Mouse (Mus musculus) right cerebral cortex, adult 18-20 months (tissue): ENCODE results near the gene Cacna2d4.
"Not testable (repeated sequence)": the region's sequence is repeated elsewhere in the genome, so short reads cannot be mapped to it uniquely, and the experiment has no call there.

Experiments used
- DNase-seq: peaks from one replicate; pipeline ENCODE4 v3.0.0; 2022; ENCODE audit warnings: mixed read lengths

Gene Cacna2d4

GRCm38 (mm10) chr6:119236241-119236640 is at the start of gene Cacna2d4:
Gene Cacna2d4, plus strand, starts transcription at chr6:119236526.
- no peak for DNase-seq

GRCm38 (mm10) chr6:119186658-119187057 is 49.7 kb upstream of the Cacna2d4 start:
- peak; percentile 25 for DNase-seq

- DNase-seq: no peak
Measured at GRCm38 (mm10) chr6:119187631-119188030, 48.7 kb upstream of the Cacna2d4 start.

DNA sequence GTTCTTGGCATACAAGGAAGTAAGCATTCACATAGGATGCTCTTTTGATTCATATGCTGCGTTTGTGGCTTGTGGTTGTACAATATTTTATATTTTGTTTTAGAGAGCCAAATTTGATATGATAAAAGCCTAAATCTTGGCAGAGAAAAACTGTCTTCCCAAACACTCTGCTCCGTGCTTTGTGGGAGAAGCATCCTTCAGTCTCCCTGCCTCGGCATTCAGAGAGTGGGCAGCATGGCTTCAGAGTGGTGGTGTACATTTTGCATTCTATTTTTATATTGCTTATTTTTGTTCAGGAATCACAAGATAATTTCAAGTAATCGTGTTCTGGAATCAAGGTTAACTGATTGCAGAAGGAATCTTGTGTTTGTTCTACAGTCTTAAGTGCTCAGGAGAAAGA is 44.8 kb upstream of the Cacna2d4 start:
- no peak for DNase-seq

GRCm38 (mm10) chr6:119193571-119194154 is 42.7 kb upstream of the Cacna2d4 start:
- DNase-seq: no peak

DNA sequence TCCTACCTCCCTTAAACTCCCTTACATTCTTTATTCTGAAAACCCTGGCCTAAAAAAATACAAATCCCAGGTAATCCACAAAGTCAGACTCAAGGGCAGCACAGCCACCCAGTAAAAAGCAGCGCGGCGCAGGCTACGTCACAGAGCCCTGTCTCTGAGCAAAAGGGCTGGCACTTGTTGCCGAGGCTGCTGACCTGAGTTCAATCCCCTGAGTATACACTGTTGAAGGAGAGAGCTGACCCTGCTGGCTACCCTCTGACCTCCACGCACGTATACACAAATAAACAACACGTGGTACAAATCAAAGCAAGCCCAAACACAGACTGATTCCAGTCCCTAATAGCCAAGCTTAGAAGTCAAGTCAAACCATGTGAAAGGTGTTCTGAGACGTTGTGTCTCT is 42.2 kb upstream of the Cacna2d4 start:
- DNase-seq: no peak

- DNase-seq: no peak
Measured at GRCm38 (mm10) chr6:119194601-119195000, 41.7 kb upstream of the Cacna2d4 start.

DNA sequence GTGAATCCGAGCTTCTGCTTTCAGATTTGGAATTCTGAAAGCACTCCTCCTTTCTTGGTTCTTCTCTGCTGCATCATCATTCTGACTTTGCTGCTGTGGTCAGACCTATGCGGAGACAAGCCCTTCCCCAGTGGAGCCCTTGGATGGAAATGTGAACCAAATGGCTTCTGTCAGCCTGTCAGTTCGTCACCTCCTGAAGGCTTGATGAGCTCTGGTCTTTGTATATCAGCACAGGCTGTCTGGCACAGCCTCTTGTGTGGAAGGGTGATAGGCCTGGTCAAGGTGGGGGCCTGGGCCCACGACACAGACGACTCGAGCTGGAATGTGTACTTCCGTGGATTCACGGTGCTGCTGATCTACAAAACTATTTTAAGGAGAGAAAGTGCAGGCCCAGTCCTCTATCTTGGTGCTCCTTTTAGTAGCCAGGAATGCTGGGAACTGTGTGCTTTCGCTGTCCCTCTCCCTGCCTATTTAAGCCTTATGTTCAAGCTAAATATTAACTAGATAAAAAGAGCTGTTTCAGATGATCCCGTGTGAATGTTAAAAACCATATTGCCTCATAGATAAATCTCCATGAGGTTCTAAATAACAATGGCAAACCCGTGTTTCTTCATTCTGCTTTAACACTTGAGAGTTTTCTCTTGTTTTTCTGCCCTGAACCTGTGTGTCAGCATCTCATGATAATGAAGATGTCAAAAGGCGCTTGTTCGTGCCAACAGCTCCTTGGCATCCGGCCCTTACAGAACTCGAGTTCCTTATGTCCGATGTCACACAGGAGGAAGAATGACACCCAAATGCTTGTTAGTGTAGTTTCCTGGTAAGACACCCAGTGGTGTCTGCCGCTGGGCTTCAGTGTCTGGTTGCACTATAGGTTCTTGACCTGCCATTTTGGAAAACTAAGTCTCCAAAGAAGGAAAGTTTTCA is 39.7 kb upstream of the Cacna2d4 start, which contains the start of gene Cacna1c:
Gene Cacna1c, minus strand, starts transcription at position 37 of the 924 bp plus-strand sequence.
- DNase-seq: no peak

DNA sequence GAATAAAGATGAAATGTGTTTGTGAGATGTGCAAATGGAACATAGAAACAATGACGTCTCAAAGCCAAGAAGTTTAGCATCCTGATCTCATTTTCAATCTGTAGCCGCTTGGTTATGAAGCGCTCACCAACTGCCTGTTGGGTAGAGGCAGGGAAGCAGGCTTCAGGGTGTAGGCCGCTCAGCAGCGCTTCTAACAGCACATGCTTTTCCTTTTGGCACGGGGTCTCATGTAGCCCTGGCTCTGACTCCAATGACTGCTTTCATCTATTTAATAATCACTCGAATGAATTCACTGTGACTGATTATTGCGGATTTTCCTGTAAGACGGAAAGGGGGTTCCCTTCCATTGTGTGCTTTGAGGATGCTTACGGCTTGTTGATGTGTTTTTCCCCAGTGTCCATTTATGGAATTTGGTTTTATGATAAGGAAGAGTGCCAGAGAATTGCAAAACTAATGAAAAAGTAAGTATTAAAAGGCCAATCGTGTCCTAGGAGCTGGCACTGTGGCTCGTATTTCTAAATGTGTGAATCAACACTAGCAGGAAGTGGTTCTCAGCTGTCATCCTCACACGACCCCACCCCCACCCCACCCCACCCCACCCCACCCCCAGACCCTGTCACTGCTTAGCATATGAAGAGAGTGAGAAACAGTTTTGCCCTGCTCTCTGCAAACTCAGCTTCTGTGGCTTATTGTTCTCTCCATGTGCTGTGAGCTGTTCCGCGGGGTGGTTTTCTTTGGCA is 37.6 kb upstream of the Cacna2d4 start:
- no peak for DNase-seq

DNA sequence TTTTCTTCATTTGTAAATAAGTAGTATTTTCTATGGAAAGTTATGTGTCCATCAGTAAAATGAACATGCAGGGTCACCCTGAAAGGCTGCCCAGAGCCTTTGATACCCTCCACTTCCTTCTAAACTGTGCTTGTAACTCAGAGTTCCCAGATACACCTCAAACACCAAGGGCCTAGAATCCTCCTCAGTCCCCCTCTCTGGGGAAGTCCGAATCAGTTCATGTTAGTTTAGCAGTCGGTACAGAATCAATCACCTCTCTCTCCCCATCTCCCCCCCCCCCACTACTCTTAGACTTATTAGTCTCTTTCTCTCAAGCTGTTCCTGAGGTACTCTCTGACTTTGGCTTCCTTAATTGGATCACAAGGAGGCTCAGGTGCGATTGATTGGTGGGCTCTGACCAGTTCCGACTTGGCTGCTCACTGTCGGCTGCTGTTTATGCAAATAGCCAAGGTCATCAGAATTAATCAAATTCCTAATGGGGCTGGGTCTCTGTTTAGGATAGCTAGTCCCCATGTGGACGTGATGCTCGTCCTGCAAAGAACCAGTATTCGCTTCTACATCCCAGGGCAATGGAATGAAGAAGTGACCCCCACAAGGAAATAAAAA is 36.9 kb upstream of the Cacna2d4 start:
- DNase-seq: no peak

DNA sequence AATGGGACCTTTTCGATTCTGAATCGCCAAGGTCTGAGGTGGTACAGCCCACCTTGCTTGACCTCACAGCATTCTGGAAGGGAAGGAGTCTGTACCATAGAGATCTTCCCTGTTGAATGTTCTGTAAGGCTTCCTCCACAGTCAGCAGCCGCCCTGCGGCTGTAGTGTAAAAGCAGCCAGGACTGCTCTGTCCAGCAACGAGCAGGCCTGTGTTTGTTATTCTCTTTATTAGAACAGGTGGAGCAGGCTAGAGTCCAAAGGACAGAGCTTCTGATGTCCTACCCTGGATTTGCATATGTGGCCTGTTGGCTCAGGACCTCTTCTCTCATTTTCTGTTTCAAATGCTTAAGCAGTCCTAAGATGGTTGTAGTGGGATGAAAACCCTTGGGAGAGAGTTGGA is 36.0 kb upstream of the Cacna2d4 start:
- DNase-seq: no peak

- no peak for DNase-seq
Measured at GRCm38 (mm10) chr6:119201575-119201974, 34.8 kb upstream of the Cacna2d4 start.

DNA sequence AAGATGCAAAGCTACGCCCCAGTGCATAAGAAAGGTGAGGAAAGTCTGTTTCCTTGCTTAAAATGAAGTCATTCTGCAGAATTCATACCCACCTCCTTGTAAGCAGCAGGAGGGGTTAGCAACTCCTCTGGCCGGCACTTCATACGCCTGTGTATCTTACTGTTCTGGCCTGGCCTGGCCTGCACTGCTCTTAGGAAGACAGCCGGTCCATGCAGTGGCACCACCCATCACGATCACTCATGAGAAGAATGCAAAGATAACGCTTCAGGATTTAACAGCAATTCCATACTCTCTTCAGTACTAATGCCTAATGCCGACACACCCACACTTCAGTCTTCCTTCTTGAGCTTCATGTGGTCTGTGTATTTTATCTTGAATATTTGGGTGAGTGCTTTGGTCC is 32.0 kb upstream of the Cacna2d4 start:
- DNase-seq: no peak

- DNase-seq: no peak
Measured at GRCm38 (mm10) chr6:119204915-119205314, 31.4 kb upstream of the Cacna2d4 start.

DNA sequence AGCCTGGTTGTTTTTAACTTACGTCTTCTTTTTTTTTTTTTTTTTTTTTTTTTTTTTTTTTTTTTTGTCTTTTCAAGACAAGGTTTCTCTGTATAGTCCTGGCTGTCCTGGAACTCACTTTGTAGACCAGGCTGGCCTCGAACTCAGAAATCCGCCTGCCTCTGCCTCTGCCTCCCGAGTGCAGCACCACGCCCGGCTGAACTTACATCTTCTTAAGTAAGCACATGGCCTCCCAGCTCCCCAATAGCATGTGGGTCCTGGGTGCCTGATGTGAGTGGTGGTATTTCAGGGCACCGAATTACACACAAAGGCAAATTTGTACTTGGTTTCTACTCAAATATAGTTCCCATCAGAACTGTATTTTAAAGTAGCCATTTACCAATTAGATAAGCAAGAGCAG is 30.3 kb upstream of the Cacna2d4 start:
- DNase-seq: not testable (repeated sequence)

GRCm38 (mm10) chr6:119213375-119213774 is 23.0 kb upstream of the Cacna2d4 start:
- no peak for DNase-seq

DNA sequence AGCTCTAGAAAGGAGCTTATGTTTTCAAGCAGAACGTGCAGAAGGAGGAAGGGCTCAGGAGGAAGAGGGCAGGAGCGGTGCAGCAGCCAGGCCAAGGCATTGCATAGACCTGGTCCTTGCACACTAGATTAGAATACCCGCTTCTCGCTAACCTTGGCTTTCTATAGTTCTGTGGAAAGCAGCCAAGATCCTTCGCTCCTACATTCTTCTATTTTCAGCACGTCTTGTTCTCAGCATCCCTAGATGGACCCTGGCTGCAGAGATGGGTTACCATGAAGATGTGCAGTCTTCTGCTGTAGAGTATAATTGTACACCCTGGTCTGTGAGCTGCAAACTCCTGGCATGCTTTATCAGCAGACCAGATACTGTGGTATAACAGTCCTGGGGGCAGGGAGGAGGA is 22.1 kb upstream of the Cacna2d4 start:
- DNase-seq: peak; percentile 39

GRCm38 (mm10) chr6:119215040-119215613 is 21.2 kb upstream of the Cacna2d4 start:
- no peak for DNase-seq

DNA sequence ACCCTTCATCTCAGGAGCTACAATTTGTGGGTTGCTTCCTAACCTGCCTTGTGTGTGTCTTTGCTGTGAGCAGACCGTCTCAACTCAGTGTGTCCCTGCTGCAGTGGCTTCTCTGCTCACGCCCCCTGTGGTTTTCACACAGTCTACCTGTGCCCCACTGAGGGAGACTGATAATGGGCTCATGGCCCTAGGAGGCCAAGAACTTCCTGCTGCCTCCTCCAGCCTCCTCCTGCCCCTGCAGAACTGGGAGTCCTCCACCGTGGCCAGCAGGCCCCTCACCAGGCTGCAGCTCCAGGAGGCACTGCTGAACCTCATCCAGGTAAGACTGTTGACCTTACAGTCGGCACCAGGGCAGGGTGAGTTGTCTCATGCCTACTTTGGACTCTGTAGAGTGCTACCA is 18.7 kb upstream of the Cacna2d4 start:
- DNase-seq: no peak

GRCm38 (mm10) chr6:119218591-119218990 is 17.7 kb upstream of the Cacna2d4 start:
- DNase-seq: no peak

DNA sequence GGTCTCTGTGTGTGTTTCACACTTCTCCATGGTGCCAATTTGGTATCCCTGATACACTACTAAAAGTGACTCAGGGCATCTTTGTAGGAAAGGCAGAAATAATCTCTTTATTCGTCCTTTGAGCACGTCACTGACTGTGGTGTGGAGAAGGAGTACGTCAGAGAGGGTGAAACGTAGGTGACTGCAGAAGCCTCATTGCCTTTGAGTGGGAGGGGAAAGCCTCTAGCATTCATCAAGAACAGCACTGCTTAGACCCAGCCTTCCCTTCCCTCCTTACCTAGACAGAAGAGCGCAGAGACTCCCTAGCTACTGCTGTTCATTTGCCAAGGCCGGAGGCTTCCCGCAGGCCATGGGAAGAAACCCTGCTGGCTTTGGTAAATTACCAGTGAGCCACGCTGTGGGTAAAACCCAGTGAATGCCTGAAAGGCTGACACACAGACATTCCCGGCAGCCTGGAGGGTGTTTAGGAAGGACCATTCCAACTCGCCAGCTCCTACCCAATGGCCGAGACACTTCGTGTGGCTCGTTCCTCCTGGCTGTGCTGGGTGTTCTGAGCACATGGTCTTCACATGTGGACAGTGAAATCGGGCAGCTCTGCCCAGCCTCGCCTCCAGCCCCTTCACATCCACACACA is 17.0 kb upstream of the Cacna2d4 start:
- peak; percentile 38 for DNase-seq

DNA sequence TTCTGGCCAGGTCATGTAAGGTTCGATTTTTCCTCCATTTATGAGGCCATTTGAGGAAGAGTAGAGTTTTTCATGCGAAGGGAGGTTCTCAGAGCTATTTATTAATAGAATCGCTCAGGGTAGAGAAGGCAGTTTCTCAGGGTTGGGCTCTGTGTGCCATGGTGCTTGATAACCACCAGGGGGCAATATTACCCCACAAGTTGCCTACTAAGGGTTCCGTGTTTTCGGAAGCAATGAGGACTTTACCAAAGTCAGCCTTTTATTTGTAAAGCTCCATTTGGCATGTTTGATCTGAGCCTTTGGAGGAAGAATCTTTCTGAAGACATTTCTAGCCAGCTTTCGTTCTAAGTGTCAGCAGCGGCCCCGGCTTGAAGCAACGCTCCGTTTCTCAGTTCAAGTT is 16.0 kb upstream of the Cacna2d4 start:
- DNase-seq: peak; percentile 75
